Mouse (Mus musculus) WW6 (cell line): ENCODE data around the gene Myh3.

Experiments
- DNase-seq: peaks from one replicate; pipeline ENCODE4 v3.0.0-alpha.2; 2013; ENCODE audit warnings: low read depth, low spot score

Gene Myh3

GRCm38 (mm10) chr11:67144559-67145265, 66.6 kb downstream of the Myh3 start:
- no peak for DNase-seq

GRCm38 (mm10) chr11:67145482-67146408, 67.6 kb downstream of the Myh3 start:
- no peak for DNase-seq

- no peak for DNase-seq
Observed at GRCm38 (mm10) chr11:67146409-67147282, 68.5 kb downstream of the Myh3 start.

GRCm38 (mm10) chr11:67147283-67147921, 69.3 kb downstream of the Myh3 start:
- DNase-seq, result no peak

GRCm38 (mm10) chr11:67148286-67149012, 70.3 kb downstream of the Myh3 start:
- DNase-seq, result no peak

- DNase-seq, result no peak
Observed at GRCm38 (mm10) chr11:67150237-67150636, 72.1 kb downstream of the Myh3 start.

GRCm38 (mm10) chr11:67151159-67151558, 73.1 kb downstream of the Myh3 start:
- no peak for DNase-seq
